Comparison of ENCODE assay signal across 1 mouse cellular context in the genomic region with DNA sequence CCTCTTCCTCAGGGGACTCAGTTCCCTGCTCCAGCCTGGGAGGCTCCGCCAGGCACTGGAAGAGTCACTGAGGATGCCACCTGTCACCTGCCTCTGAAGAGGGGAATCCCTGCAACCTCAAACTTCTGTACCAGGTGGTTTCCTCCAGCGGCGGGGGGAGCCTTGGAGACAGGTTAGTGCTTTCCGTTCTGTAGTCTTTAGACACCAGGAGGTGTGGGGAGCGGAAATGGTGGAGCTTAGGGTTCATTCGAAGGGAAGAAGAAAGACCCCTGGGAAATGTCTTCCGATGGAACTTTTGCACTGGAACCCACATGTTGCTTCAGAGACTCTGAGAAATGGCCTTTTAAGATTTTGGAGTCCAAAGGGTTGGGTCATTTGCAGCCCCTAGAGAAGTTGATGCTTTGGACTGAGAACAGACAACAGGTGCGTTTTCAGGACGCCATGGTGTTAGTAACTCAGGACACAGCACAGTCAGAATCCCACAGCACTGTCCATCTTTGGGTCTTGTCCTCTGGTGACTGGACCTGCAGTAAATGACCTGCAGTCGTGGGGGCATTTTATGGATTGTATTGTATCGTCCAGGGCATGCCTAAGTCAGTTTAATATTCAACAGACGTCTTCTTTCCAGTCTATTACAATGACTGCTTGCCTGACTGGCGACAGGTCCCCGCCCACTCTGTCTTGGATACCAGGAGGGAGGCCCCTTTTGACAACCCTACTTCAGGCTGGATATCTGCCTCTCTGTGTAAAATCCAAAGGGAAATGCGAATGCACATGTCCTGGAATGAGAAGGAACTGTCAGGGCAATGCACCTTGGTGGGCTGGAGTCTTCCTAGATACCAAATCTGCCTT.
TF ChIP-seq lines count a peak whose summit lies in the region.

No protein-coding gene starts in this region.

TF ChIP-seq in MEL, 35 proteins besides CTCF, POLR2A, EP300 and RAD21:
- no peak for TF ChIP-seq MAFK (IDR thresholded peaks at IDR 0.05; ENCODE audit: borderline replicate concordance, low read depth, low read length)
- TF ChIP-seq E2F4 (IDR thresholded peaks at IDR 0.05; ENCODE audit: borderline replicate concordance, low read depth, low read length) = no peak
- TF ChIP-seq GATA1 (IDR thresholded peaks at IDR 0.05; ENCODE audit: low read depth, low read length) = no peak
- TF ChIP-seq MYC (IDR thresholded peaks at IDR 0.05; ENCODE audit: low read depth, low read length) = no peak
- TF ChIP-seq CHD2 (IDR thresholded peaks at IDR 0.05; ENCODE audit: low read length) = no peak
- TF ChIP-seq POLR2AphosphoS5 (IDR thresholded peaks at IDR 0.05; ENCODE audit: borderline replicate concordance, low read depth, low read length) = no peak
- no peak for TF ChIP-seq TBP (IDR thresholded peaks at IDR 0.05; ENCODE audit: low read depth, low read length)
- no peak for TF ChIP-seq MXI1 (IDR thresholded peaks at IDR 0.05; ENCODE audit: low read depth, low read length)
- TF ChIP-seq NRF1 (IDR thresholded peaks at IDR 0.05; ENCODE audit: insufficient read depth, low read depth, low read length, poor library complexity, severe bottlenecking) = no peak
- no peak for TF ChIP-seq ZMIZ1 (IDR thresholded peaks at IDR 0.05; ENCODE audit: low read depth, low read length)
- no peak for TF ChIP-seq BHLHE40 (IDR thresholded peaks at IDR 0.05; ENCODE audit: borderline replicate concordance, low read depth, low read length)
- no peak for TF ChIP-seq UBTF (IDR thresholded peaks at IDR 0.05; ENCODE audit: borderline replicate concordance, insufficient read depth, low read depth, low read length)
- no peak for TF ChIP-seq ELF1 (IDR thresholded peaks at IDR 0.05; ENCODE audit: low read depth, low read length)
- no peak for TF ChIP-seq SIN3A (IDR thresholded peaks at IDR 0.05; ENCODE audit: low read length)
- no peak for TF ChIP-seq NELFE (IDR thresholded peaks at IDR 0.05; ENCODE audit: low read depth, low read length)
- TF ChIP-seq TCF12 (IDR thresholded peaks at IDR 0.05; ENCODE audit: low read depth, low read length) = no peak
- TF ChIP-seq HCFC1 (IDR thresholded peaks at IDR 0.05; ENCODE audit: low read depth, low read length) = no peak
- TF ChIP-seq ETS1 (IDR thresholded peaks at IDR 0.05; ENCODE audit: low read depth, low read length) = no peak
TF ChIP-seq in MEL: peak in this region for 0.
